Mouse (Mus musculus) ES-Bruce4 (cell line): ENCODE measurements at regions not wholly inside any gene's neighbourhood (a gene's known extent, or its start where the extent isn't known, plus 50 kb on each side); places are given as distances from the start of the nearest gene placed in this dataset.

Experiments
- CTCF ChIP-seq: IDR thresholded peaks from one replicate; pipeline ENCODE4 v1.8.1; 2011; ENCODE audit warnings: low read depth, low read length
- EP300 ChIP-seq: IDR thresholded peaks from 2 replicates; pipeline ENCODE4 v1.6.1; 2011; ENCODE audit warnings: low read depth, low read length; ENCODE audit not compliant: insufficient read depth
- POLR2A ChIP-seq: IDR thresholded peaks from one replicate; pipeline ENCODE4 v1.8.1; 2011; ENCODE audit warnings: low read length; ENCODE audit not compliant: insufficient read depth

DNA sequence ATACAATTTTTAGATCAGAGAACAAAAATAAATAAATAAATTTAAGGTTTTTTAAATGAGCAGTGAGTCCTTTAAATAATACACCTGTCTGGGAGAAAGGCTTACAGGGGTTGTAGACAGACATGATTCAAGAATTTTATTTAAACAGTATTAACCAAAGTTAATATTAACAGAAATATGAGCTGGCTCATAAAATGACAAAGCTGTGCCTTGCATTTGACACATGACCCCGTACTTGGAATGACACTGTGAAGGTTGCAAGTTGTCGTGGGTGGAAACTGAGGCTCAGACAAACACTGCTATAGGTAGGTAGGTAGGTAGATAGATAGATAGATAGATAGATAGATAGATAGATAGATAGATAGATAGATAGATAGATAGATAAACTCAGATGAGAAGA lies 206.6 kb downstream of the 3110018I06Rik start:
- no peak for TF ChIP-seq CTCF
- TF ChIP-seq POLR2A = no peak
- no peak for TF ChIP-seq EP300
